In genomic region chr3:89421810-89422473, GRCm38 (mm10) we compare ENCODE assay signal across 8 mouse cellular contexts. TPM values are rescaled to one million over a fixed set of nuclear protein-coding genes. Genes with fewer than 3 reads are reported as not detected.
DNase-seq lines count a peak whose midpoint lies in the region; ATAC-seq and TF ChIP-seq lines count a peak whose summit lies in the region.

No protein-coding gene starts in this region.

- ATAC-seq in embryonic facial prominence, embryonic 15.5 days (ENCODE audit: insufficient number of reproducible peaks, low FRiP score, low TSS enrichment, low read depth) = no peak
- no peak for ATAC-seq in hindbrain, postnatal 0 days

- H3K9ac ChIP-seq in embryonic facial prominence, embryonic 15.5 days = peak overlapping the region; percentile 58
- peak overlapping the region; percentile 54 for H3K9ac ChIP-seq in hindbrain, postnatal 0 days (replicated peaks; ENCODE audit: low read length)

- DNase-seq in lung, adult 2 months = peak; percentile 18
- no peak for DNase-seq in lung, postnatal 25 days (ENCODE audit: low spot score)
- peak; percentile 40 for DNase-seq in hindbrain, postnatal 0 days (ENCODE audit: low spot score)
- DNase-seq in lung, postnatal 14 days = peak; percentile 28
- no peak for DNase-seq in right cerebral cortex, adult 18-20 months
- no peak for DNase-seq in cerebellum, postnatal 4 days (ENCODE audit: low spot score in 2 of 2)
- DNase-seq in thymus, postnatal 4 days = no peak

- peaks cover 3% of the 10 kb centered on the region; the same call in 1 of the 2 replicates for H3K4me1 ChIP-seq in lung, adult 2 months (ENCODE audit: control insufficient read depth, insufficient read depth, low read length)
- H3K4me1 ChIP-seq in embryonic facial prominence, embryonic 15.5 days = peaks cover 49% of the 10 kb centered on the region
- peaks cover 14% of the 10 kb centered on the region for H3K4me1 ChIP-seq in hindbrain, postnatal 0 days (ENCODE audit: insufficient read depth, low read length)

- peak overlapping the region; percentile 80 for H3K4me2 ChIP-seq in embryonic facial prominence, embryonic 15.5 days (replicated peaks)
- H3K4me2 ChIP-seq in hindbrain, postnatal 0 days (ENCODE audit: low read depth, low read length) = peak overlapping the region; percentile 65

- peak overlapping the region; percentile 51 for H3K4me3 ChIP-seq in lung, adult 2 months (replicated peaks; ENCODE audit: extremely low read depth, low read depth, low read length)
- peak overlapping the region; percentile 53 for H3K4me3 ChIP-seq in embryonic facial prominence, embryonic 15.5 days (replicated peaks)
- peak overlapping the region; percentile 38 for H3K4me3 ChIP-seq in hindbrain, postnatal 0 days (ENCODE audit: low read length)

- no peak for TF ChIP-seq CTCF in lung, adult 2 months (IDR thresholded peaks at IDR 0.05; ENCODE audit: insufficient read depth, low read length)
- TF ChIP-seq CTCF in hindbrain, postnatal 0 days (IDR thresholded peaks at IDR 0.05; ENCODE audit: low read depth) = no peak

- H3K27me3 ChIP-seq in embryonic facial prominence, embryonic 15.5 days = no peaks in the 10 kb centered on the region
- no peaks in the 10 kb centered on the region for H3K27me3 ChIP-seq in hindbrain, postnatal 0 days (ENCODE audit: insufficient read depth, low read length)

- 25% methylated on average over 22 of the region's 22 CpGs for WGBS in lung, adult 2 months
- WGBS in embryonic facial prominence, embryonic 15.5 days = 7% methylated on average over 22 of the region's 22 CpGs
- 6% methylated on average over 21 of the region's 22 CpGs for WGBS in hindbrain, postnatal 0 days

- no peak for TF ChIP-seq POLR2A in lung, adult 2 months (IDR thresholded peaks at IDR 0.05; ENCODE audit: borderline replicate concordance, extremely low read depth, low read depth, low read length)

- H3K9me3 ChIP-seq in embryonic facial prominence, embryonic 15.5 days (replicated peaks) = no peaks in the 10 kb centered on the region
- no peaks in the 10 kb centered on the region for H3K9me3 ChIP-seq in hindbrain, postnatal 0 days (ENCODE audit: low read length)

- H3K27ac ChIP-seq in embryonic facial prominence, embryonic 15.5 days (replicated peaks) = peak overlapping the region; percentile 98
- peak overlapping the region; percentile 54; the same call in 1 of the 2 replicates for H3K27ac ChIP-seq in hindbrain, postnatal 0 days

- H3K36me3 ChIP-seq in embryonic facial prominence, embryonic 15.5 days = peaks cover 34% of the 10 kb centered on the region
- 0 out of 2 replicates have a peak, but pooled peaks cover 3% of the 10 kb centered on the region for H3K36me3 ChIP-seq in hindbrain, postnatal 0 days (ENCODE audit: insufficient read depth, low read length)

RNA-seq across cellular contexts. Expression of gene Shc1, which starts 3.7 kb away (rescaled TPM):
- polyA plus RNA-seq in lung, adult 2 months (2012; rRNA removed) = 69.8 and 84.6 TPM in 2 replicates
- polyA plus RNA-seq in embryonic facial prominence, embryonic 15.5 days (2015; fragmentation: Nextera tagmentation; extraction: Ambion mirVana) = 110 and 113 TPM in 2 replicates
- total RNA-seq in hindbrain, postnatal 0 days (2014; rRNA removed) = 29.6 and 33.4 TPM in 2 replicates
- 12.8 and 13.9 TPM in 2 replicates for polyA plus RNA-seq in hindbrain, postnatal 0 days (2015; fragmentation: Nextera tagmentation; extraction: Ambion mirVana)

RNA-seq across cellular contexts. Expression of gene Cks1b, which starts 3.8 kb away (rescaled TPM):
- polyA plus RNA-seq in lung, adult 2 months (2012; rRNA removed) = 6.7 and 11.7 TPM in 2 replicates
- 342 and 356 TPM in 2 replicates for polyA plus RNA-seq in embryonic facial prominence, embryonic 15.5 days (2015; fragmentation: Nextera tagmentation; extraction: Ambion mirVana)
- total RNA-seq in hindbrain, postnatal 0 days (2014; rRNA removed) = 43.6 and 45.6 TPM in 2 replicates
- polyA plus RNA-seq in hindbrain, postnatal 0 days (2015; fragmentation: Nextera tagmentation; extraction: Ambion mirVana) = 103 and 107 TPM in 2 replicates

RNA-seq across cellular contexts. Expression of gene Pygo2, which starts 8.1 kb away (rescaled TPM):
- 60.6 and 138 TPM in 2 replicates for polyA plus RNA-seq in lung, adult 2 months (2012; rRNA removed)
- polyA plus RNA-seq in embryonic facial prominence, embryonic 15.5 days (2015; fragmentation: Nextera tagmentation; extraction: Ambion mirVana) = 47.7 and 51.3 TPM in 2 replicates
- 74.1 and 74.7 TPM in 2 replicates for total RNA-seq in hindbrain, postnatal 0 days (2014; rRNA removed)
- 28.8 and 31.0 TPM in 2 replicates for polyA plus RNA-seq in hindbrain, postnatal 0 days (2015; fragmentation: Nextera tagmentation; extraction: Ambion mirVana)

RNA-seq across cellular contexts. Expression of gene Flad1, which starts 10.3 kb away (rescaled TPM):
- 22.9 and 26.6 TPM in 2 replicates for polyA plus RNA-seq in lung, adult 2 months (2012; rRNA removed)
- polyA plus RNA-seq in embryonic facial prominence, embryonic 15.5 days (2015; fragmentation: Nextera tagmentation; extraction: Ambion mirVana) = 28.5 and 34.6 TPM in 2 replicates
- 32.1 and 40.7 TPM in 2 replicates for total RNA-seq in hindbrain, postnatal 0 days (2014; rRNA removed)
- polyA plus RNA-seq in hindbrain, postnatal 0 days (2015; fragmentation: Nextera tagmentation; extraction: Ambion mirVana) = 23.8 and 26.8 TPM in 2 replicates

RNA-seq across cellular contexts. Expression of gene Pbxip1, which starts 14.6 kb away (rescaled TPM):
- polyA plus RNA-seq in lung, adult 2 months (2012; rRNA removed) = 66.2 and 78.1 TPM in 2 replicates
- 38.3 and 40.4 TPM in 2 replicates for polyA plus RNA-seq in embryonic facial prominence, embryonic 15.5 days (2015; fragmentation: Nextera tagmentation; extraction: Ambion mirVana)
- 22.5 and 33.6 TPM in 2 replicates for total RNA-seq in hindbrain, postnatal 0 days (2014; rRNA removed)
- 28.5 and 31.3 TPM in 2 replicates for polyA plus RNA-seq in hindbrain, postnatal 0 days (2015; fragmentation: Nextera tagmentation; extraction: Ambion mirVana)

Comparison
In these comparisons a context has a peak if more than half of its experiments do, and no peak if none do; other contexts are left out.
1. DNase-seq: peak in lung, adult 2 months (single experiment), hindbrain, postnatal 0 days (single experiment) and lung, postnatal 14 days (single experiment); none in lung, postnatal 25 days (single experiment), right cerebral cortex, adult 18-20 months (single experiment), cerebellum, postnatal 4 days (0 of 2) and thymus, postnatal 4 days (single experiment).
2. Peak in every context shown above with its lines, with median percentiles within 50 percentile points of each other: H3K4me3 ChIP-seq.